17 mouse cellular contexts compared by ENCODE assay signal in genomic region chr1:65681960-65682359, GRCm38 (mm10).
"Had no signal": no experiment of that assay in that cellular context is flagged by ENCODE, and none has a peak within 500 bp of the region (broad histone marks: within the 10 kb centered on the region; RNA-seq: fewer than 3 reads in every experiment).

No protein-coding gene starts in this region.

- H3K4me2 ChIP-seq: kidney, embryonic 15.5 days; liver, embryonic 11.5 days; liver, embryonic 15.5 days; midbrain, embryonic 12.5 days; neural tube, embryonic 13.5 days had no signal

- H3K4me1 ChIP-seq: kidney, embryonic 15.5 days; limb, embryonic 10.5 days; liver, embryonic 15.5 days; neural tube, embryonic 13.5 days had no signal

- H3K36me3 ChIP-seq: kidney, embryonic 15.5 days; limb, embryonic 10.5 days; liver, embryonic 15.5 days; midbrain, embryonic 12.5 days; neural tube, embryonic 13.5 days had no signal

- H3K27me3 ChIP-seq: kidney, embryonic 15.5 days; liver, embryonic 15.5 days; midbrain, embryonic 12.5 days; neural tube, embryonic 13.5 days had no signal

- H3K9me3 ChIP-seq: kidney, embryonic 15.5 days; limb, embryonic 10.5 days; liver, embryonic 15.5 days; midbrain, embryonic 12.5 days; neural tube, embryonic 13.5 days had no signal

- ATAC-seq: lung, postnatal 0 days had no signal

- H3K27ac ChIP-seq: kidney, embryonic 15.5 days; left cerebral cortex, adult 2 months; limb, embryonic 10.5 days; liver, embryonic 15.5 days; midbrain, embryonic 12.5 days; neural tube, embryonic 13.5 days had no signal

- H3K9ac ChIP-seq: kidney, embryonic 15.5 days; liver, embryonic 15.5 days; midbrain, embryonic 12.5 days; neural tube, embryonic 13.5 days had no signal

- DNase-seq: kidney, adult 2 months; kidney, postnatal 14 days; lung, adult 2 months; lung, postnatal 36 days; right cerebral cortex, adult 18-20 months; right cerebral cortex, postnatal 25 days; thymus, adult 18-20 months; thymus, postnatal 14 days had no signal

- H3K4me3 ChIP-seq: kidney, embryonic 15.5 days; left cerebral cortex, adult 2 months; limb, embryonic 10.5 days; liver, embryonic 15.5 days; midbrain, embryonic 12.5 days; myocyte; neural tube, embryonic 13.5 days had no signal
